Mouse (Mus musculus): ENCODE results near the gene Mturn. TPM values are rescaled to one million over a fixed set of nuclear protein-coding genes. Genes with fewer than 3 reads are reported as not detected.

Mturn gene
- polyA plus RNA-seq (2017; shearing (Covaris generic)), result 10 to 100 TPM; 12.1 to 20.4 (median 17.0) TPM

GRCm38 (mm10) chr6:54680891-54681745 is at the start of gene Mturn:
Gene Mturn, plus strand, starts transcription at chr6:54681624.
- ATAC-seq, result peak; percentile 89

GRCm38 (mm10) chr6:54639877-54640276 is 41.5 kb upstream of the Mturn start:
- no peak for ATAC-seq

GRCm38 (mm10) chr6:54641953-54642352 is 39.5 kb upstream of the Mturn start:
- ATAC-seq, result no peak

DNA sequence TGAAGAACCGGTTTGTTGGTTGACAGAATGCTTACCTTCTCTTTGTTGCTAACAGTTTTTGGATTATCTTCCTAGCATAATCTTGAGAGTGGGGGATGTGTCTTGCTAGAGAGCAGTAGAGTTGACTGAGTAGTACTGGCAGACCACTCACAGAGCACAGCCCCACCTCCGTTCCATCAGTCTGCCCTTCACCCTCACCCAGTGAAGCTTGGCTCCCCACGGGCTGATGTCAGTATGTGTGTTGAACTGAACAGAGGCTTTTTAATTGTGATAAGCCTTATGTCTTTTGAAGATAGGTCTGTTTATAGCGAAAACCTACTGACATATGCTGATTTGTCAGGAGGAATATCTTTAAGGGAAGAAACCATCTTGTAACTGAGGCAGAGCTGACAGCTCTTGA is 38.2 kb upstream of the Mturn start:
- no peak for ATAC-seq

- no peak for ATAC-seq
Measured at GRCm38 (mm10) chr6:54655471-54656095, 25.8 kb upstream of the Mturn start.

GRCm38 (mm10) chr6:54657861-54658260 is 23.6 kb upstream of the Mturn start:
- ATAC-seq, result no peak

DNA sequence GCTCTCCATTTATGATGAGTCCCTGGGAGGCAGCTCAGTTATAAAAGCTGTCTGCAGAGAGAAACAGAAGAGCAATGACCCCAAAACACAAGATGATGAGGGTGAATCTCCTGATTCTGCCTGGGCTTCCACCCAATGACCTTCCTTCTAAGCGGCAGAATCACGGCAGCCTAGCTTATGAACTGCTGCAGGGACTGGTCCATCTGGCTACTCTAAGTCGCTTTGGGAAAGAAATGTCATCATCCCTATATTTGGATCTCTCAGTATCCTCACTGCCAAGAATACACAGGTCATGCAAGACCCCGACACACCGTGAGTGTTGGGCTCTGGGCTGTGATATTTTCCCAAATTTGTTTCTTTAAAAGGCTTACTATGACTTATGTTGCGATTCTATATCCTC is 11.6 kb upstream of the Mturn start:
- ATAC-seq, result no peak

GRCm38 (mm10) chr6:54672901-54673300 is 8.5 kb upstream of the Mturn start:
- no peak for ATAC-seq

DNA sequence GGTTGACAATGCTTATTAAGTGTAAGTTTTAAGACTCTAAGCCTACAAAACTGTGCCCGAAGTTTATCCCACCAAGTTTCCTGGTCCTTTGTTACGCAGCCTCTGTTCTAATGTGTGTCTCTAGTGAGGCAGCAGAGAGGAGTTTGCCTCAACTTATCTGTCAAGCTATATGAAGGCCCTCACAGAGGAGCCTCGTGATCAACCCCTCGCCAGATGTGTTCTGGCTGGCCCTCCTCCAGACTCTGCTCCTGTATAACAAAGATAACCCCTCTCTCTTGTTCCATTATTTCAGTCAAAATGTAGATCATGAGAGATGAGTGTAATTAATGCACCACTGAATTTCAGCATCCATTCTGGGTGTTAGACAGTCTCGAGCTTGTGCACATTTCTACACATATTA is 1.7 kb upstream of the Mturn start:
- no peak for ATAC-seq

DNA sequence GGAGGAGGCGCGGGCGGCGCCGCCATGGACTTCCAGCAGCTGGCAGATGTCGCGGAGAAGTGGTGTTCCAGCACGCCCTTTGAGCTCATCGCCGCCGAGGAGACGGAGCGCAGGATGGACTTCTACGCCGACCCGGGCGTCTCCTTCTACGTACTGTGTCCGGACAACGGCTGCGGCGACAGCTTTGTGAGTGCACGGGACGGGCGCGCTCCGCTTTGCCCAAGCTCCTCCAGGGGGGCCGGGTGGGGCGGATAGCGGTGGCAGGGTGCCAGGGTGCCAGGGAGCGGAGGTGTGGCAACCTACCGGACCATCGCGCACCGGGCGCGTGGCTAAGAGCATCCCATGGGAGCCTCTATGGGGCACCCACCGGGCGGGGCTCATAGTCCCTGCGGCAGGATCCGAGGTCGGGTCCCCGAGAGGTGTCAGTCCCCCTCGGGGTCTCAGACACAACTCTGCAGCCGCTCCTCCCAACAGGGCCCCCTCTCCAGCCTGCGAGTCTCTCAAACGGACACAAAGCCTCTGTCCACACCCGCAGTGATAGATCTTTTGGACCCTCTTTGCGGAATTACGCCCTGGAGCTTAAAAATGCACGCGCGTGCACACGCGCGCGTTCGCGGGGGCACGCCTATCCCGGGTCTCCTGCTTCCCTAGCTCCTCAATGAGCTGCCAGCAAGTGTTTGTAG is 463 bp downstream of the Mturn start:
- peak; percentile 25 for ATAC-seq

DNA sequence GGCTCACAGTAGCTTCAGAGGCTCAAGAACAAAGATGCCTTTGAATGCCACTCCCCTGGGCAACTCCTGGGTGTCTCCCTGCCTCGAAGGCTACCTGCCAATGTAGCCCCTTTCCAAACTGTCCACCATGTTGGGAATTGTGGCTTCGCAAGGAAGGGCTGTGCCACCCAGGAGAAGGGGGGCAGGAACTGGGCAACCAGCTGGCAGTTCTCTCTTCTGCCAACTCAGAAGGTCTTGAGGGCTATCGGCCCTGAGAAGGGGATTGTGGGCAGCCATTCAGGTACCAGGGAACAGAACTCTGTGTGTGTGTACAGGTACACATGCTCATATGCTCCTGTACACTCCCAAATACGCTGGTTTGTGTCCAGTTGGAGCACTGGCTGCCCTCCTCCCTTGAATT is 2.7 kb downstream of the Mturn start:
- no peak for ATAC-seq

DNA sequence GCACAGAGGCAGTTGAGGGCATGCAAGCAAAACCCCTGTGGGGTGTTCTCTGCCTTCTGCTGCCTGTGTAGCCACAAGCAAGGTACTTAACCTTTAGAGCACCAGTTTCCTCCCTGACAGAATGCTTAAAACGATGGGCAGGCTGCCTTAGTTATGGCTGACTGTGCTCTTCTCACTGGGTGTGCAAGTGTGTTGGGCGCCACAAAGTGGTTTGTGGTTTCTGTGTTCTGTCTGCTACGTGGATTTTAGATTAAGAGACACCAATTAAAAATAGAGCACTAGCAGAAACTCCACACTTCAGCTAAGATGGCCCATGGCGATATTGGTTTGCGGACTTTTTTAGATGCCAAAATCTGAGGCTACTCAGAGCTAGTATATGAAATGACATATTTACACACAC is 3.7 kb downstream of the Mturn start:
- peak; percentile 51 for ATAC-seq

DNA sequence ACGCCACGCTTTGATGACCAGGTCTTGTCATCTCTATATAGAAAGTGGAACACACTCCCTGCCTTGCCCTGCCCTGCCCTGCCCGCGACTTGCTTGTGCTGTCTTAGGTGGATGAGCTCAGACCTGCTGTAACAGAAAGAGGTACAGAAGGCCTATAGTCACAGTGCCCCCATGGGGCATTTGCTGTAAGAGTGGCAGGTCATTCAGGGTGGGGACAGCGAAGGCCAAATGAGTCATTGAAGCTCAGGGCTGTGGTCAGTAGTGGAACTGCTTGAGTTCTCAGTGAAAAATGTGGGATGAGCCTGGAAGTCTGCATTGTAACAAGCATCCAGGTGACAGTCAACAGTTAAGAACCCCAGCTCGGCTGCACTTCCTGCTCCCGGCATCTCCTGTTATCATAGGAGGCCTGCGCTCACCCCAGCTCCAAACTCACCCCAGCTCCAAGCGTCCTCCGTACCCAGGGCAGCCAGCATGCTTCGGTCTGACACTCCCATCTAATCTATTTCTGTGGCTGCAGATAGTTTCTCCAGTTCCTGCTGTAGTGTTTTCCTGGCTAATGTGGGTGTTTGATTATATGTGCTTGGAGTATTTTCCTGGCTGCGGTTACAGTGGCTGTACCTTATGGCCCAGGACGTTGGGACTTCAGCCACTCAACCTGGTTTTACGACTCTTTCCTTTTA is 4.4 kb downstream of the Mturn start:
- no peak for ATAC-seq

DNA sequence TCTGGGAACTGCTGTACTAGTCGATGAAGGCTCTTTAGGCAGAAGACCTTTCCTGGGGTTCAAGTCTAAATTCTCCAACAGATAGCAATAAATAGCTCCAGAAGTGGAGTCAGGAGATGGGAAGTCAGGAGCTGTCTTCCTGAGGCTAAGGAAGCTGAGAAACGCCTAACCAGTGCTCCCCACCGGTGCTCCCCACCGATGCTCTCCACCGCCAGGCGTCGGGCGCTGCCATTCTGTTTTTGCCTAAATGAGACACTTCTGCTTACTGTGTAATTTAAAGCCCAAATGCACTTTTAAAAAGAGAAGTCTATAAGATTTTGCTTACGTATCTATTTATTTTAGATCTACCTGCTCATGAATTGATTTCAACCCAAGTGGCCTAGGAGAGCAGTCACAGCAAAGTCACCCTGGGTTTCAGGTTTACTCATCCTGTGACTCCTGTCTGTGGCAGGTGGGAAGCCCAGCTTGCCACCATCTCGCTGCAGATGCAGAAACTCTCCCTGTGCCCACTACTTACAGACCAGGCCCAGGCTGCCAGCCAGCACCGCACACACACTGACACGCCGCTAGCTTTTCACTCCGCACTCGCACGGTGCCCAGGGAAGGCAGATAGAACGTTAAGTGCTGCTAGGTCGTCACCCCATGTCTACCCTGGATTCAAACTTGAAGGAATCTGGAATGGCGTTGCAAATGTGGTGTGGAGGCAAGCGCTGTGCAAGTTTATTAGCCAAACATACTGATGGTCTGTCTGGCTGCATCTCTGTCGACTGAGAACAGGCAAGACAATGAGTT is 5.7 kb downstream of the Mturn start:
- no peak for ATAC-seq

DNA sequence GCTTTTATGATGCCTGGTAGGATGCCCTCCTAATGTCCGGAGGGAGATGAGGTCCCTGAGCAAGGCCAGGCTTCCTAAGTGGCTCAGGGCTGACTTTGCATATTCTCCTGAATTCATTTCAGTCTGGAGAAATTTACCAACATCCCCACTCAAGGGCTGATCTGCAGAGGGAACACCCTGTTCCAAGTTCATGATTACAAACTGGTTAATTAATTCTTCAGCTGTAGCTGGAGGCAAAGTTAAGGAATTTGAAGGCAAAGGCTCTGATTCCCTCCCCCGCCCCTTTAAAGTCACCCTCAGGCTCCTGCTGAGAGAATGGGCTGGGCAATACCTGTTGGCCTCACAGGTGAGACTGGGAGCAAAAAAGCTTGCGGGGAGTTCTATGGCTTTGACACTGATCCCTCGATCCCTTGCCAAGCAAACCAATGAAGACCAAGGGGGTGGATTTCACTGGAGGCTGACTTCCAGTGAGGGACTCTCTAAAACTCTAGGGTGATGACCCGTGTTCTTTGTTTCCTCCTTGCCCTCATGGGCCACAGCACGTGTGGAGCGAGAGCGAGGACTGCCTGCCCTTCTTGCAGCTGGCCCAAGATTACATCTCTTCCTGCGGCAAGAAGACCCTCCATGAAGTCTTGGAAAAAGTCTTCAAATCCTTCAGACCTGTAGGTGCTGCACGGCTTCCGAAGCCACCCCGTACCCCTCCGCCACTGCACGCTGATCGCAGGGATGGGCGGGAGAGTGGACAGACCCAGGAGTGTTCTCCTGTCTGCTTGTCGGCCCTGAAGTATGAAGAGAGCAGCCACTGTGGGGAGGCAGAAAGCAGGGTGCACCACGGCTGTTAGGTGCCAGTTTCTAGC is 7.3 kb downstream of the Mturn start:
- ATAC-seq, result no peak

GRCm38 (mm10) chr6:54689686-54690085 is 8.3 kb downstream of the Mturn start:
- no peak for ATAC-seq

DNA sequence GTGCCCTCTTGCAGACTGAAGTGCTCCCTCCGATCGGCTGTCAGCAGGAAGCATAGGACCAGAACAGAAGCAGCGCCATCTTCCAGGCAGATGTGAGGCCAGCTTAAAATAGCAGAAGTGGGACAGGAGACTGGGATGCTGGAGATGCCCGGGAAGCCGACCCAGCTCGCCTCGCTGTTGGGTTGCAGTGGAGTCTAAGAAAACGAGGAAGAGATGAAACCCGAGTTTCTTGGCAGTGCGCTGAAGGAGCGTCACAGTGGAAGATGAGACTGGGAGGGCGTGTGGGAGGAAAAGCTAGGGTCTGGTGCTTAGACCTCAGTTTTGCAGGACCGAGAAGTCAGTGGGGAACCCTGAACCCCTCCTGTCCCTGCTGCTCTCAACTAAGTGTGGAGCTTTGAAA is 9.4 kb downstream of the Mturn start:
- ATAC-seq, result no peak

GRCm38 (mm10) chr6:54691368-54692116 is 10.1 kb downstream of the Mturn start:
- no peak for ATAC-seq

DNA sequence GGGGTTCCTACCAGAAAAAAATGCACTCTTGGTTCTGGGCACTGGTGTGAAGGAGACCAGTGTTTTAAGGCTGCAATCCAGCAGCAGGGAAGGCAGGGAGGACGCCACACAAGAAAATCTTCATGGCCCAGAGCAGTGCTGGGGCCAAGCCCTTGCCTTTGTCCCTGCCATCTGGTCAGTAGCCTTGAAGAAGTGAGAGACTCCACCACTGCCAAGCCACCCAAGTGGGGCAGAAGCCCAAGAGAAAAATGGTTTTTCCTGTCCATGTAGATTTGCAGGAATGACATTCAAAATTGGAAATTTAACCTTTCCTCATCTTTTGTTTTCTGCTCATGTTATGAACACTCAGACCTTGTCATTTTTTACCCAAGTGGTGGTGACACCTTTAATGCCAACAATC is 10.8 kb downstream of the Mturn start:
- ATAC-seq, result no peak

DNA sequence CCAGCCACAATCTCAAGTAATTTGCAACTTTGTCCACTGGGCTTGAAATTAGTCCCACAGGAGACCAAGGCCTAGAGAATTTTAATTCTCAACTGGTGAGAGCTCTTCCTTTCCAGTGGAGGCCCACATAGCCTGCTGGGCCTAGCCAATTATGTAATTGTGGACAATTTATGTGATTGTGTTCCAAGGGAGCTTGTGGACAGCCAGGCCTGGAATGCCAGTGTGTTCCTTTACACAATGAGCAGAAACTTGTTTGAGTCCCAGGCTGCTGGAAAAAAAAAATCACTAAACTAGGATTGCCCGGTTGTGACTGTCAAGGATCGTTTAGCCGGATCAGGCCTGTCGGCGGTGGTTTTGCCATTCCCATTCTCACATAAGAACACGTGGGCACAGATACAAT is 11.9 kb downstream of the Mturn start:
- no peak for ATAC-seq
